Mouse (Mus musculus) adrenal gland (tissue): Measurements from ENCODE around the gene Itih5.

Experiments used
- intact Hi-C: fragments of 180-260 bp; cut with DNase I; formaldehyde crosslinking; loops from one replicate; pipeline ENCODE4 v1.15.1; 2025

Gene Itih5

DNA sequence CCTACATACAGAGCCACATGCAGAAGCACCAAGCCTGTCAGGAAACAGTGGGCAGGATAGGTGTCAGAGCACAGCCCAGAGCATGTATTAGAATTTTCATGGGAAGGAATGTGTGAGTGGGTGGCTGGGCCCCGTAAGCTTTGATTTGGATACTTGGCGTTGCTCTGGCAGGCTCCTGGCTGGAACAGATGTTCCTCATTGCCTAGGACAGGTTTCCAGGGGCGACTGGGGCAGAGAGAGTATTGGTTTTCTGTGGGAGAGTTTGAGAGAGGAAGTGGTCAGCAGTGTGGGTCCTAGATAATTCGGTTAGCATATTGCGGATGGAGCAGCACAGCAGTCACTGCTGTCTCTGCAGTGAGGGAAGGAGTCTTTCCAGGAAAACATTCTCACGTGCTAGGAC lies 13.3 kb downstream of the Itih5 start:
- intact Hi-C loops, result no loop called here

DNA sequence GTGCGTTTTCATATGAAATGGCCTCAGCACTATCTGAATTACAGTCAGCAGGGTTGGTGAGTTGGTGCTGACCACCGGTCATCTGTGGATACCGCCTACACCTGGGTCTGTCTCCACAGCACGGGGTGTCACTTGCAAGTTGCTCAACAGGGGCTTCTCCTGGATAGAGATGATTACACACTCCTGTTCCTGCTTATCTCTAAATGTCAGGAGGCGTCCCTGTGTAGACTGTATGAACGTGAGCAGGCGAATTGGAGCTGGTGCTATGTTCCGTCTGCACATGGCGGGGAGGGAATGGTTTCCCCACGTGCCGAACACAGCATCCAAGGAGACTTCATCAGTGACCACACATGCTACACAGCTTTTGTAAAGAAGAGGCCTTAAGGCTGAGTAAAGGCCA lies 13.9 kb downstream of the Itih5 start:
- intact Hi-C loops, result no loop called here

DNA sequence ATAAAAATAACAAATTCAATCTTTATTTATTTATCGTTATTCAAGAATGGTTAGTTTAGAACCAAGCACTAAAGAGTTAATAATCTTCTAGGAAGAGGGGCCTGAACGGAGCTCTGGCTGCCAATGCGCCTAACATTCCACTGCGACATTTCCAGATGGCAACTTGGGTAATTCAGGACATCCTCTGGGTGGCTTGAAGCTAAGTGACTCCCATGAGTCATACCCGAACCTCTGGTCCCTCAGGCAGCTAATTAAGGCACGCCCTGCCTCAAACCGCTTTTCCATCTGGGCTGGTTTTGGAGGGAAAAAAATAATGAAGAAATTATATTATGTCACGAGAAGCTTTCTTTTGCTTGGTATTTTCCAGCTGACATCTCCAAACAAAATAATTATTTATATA lies 14.6 kb downstream of the Itih5 start:
- intact Hi-C loops, result no loop called here

DNA sequence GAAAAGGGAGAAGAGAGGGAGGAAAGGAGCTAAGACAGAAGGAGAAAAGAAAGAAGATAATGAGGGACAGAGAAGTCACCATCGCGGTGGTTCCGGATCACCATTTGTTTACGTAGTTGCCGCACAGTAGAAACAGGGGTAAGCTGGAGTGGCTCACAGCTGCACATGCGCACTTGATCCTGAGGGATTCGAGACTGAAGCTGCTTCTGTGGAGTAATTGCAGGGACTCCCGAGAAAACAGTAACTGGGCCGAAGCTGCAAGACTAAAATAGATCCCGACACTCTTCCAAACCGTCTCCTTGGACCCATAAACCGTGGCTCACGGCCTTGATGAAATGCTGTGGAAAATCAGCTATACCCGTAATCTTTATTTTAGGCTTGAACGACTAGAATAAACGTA lies 16.6 kb downstream of the Itih5 start:
- intact Hi-C loops, result no loop called here

DNA sequence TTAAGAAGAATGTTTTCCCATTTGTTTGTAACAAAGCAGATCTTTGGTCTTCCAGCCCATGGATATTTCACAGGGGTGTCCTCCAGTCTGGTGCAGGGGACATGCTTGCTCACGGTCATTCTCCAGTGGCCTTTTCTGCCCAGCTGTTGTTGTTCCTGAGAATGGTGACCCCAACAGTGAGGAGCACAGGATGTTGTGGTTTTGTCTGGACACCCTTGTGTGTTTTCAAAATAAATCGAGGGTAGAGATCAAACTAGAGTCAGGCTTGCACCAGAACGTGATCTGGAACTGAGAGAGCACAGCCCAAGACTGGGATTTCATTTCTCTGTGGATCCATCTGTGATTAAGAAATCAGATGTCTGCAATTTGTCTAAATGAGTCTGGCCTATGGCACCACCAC lies 40.2 kb downstream of the Itih5 start:
- intact Hi-C loops, result no loop called here

DNA sequence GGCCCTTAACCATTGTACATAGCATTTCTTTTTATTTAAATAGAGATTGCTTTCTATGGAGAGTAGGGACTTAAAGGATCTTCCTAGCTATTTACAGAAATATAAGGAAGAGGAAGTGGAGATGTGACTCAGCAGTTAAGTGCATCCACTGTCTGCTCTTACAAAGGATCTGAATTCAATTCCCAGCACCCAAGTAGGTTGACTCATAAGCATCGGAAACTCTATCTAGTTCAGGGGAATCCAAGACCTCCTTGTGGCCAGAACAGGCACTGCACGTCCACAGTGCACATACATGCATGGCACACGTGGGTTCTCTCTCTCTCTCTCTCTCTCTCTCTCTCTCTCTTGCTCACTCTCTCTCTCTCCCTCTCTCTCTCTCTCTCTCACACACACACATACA lies 41.8 kb downstream of the Itih5 start:
- intact Hi-C loops, result no loop called here

DNA sequence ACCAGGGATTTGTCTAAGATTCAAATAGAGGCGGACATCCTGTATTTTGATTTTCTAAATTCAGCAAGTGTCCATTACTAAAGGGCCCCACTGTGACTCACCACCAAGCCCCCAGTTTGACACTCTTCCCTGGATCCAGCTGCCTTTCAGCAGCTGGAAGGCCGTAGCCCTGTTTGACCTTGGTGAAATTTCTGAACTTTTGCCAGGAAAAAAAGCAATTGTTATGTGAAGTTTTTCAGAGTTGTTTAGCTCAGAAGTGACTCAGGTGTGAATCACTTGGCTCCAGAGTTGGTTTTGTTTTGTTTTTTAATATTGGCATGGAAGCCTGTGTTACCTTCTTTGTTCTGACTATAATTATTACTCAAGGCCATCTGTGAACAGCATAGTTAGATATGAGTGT lies 46.0 kb downstream of the Itih5 start:
- intact Hi-C loops, result no loop called here

DNA sequence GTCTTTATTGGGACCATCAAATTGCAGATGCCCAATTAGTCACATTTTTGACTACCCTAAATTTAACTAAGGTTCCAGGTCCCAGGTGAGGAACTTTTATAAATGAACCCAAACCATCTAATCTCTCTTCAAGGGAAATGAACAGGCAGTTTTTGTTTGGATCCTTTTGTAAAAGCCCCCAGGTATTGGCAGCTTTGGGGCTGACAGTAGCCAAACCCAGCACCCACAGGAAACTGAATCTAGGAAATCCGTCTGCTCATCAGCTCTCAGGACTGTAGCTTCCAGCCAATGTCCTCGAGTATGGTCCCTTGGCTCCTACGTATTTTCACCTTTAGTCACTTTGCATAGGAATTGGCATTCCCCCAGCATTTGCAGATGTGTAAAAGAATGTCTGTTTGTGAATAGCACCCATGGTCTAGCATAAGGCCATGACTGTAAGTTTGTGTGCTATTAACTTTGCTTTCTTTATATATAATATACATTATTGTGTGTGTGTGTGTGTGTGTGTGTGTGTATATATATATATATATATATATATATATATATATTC lies 47.4 kb downstream of the Itih5 start:
- intact Hi-C loops, result no loop called here

DNA sequence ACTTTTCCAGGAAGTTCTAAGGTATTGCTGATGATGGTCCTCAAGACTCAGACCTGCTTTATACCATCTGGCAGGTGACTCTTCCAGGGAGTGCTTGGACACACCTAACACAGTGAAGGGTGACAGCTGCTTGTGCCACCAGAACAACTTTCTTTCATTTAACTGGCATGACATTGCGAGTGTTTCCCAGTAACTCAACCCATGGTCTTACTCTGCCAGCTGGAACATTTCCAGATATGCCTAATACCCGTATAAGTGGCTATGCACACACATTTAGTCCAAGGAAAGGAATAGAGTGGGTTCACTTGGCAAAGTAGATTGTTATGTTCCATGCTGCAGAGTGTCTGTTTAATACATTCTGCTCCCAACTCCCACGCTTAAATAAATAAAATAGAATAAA lies 50.9 kb downstream of the Itih5 start:
- intact Hi-C loops, result no loop called here

DNA sequence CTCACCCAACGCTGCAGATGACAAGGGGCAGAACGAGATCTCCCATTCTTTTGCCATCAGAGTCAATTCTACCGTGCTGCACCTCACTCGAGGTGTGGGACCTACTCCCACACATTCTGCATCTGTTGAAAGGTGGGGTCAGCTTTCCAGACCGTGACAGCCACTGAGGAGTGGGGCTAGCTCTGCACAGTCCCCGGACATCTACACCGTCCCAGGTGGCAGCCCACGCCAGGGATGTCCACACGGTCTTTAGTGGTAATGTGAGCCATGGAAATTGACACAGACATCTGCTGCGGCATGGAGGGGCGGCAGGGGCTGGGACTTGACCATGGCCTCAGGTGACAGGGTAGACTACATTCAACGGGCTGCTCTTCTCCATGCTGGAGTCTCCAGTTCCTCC lies 60.1 kb downstream of the Itih5 start:
- intact Hi-C loops, result no loop called here

DNA sequence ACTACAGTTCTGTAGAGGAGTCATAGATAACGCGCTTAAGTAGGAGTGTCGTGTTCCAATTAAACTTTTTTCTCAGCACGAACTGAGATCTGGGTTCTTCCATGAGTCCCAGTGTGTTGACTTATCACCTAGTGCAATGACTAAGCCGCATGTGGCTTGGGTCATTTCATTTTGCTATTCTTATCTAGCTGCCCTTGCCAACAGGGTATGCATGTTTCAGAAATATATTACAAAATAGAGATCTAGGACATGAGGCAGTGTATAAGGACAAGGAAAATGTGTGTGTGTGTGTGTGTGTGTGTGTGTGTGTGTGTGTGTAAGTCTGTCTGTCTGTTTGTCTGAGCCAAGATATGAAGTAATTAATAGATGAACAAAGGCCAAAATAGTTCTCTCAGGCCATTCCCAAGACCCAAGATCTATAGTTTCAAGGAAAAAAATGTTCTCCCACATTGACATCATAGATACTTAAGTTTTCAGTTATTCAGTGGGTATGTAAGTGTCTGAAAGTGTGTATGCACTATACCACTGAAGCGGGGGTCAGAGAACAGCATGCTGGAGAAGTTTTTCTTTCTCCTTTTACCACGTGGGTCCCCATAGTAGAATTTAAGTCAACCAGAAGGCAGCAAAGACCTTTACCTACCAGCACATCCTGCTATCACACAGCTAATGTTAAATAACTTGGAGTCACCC lies 62.6 kb downstream of the Itih5 start:
- intact Hi-C loops, result no loop called here

DNA sequence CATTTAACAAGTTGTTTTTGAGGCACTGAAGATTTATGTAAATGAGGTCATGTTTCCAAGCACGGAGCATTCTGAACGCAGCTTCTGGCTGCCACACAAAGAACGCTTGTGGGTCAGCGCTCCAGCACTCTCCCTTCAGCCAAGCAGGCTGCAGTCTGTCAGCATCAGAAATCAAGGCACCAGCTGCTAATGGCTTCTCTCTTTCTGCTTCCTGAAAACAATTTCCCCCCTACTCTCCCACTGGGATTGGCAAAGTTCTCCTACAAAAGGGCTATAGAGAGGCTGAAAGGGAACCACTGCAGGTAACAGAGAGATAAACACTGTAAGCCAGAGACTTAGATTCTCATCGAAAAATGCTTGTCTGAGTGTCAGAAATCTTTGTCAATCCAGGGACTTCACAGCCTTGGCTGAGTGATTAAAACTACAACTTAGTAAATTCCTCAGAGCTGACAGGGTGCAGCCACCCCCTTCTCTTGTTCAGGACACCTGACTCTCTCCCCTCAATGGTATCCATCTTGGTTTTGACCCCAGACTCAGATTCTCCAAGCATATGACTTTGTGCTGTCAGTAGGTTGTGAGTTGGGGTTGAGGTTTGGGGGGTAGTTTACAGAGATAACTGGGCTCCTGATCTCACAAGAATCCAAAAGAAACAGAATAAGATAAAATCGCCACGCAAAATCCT lies 63.3 kb downstream of the Itih5 start:
- intact Hi-C loops, result no loop called here

DNA sequence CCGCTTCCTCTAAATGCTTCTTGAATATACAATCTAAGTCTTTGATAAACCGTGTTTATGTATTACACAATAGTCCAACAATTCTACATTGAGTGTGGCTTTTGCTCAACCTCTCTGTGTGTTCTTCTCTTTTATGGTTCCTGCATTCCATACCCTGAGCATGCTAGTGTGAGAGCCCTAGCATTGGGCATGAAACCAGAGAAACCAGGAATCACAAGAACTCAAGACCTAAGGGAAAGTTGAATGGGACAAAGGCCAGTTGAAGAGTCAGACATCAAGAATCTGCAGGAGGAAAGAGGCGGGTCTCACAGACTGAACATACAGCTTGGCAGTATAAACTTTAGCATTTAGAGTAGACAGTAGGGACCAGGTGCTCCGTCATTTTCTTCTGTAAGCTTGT lies 68.5 kb downstream of the Itih5 start:
- intact Hi-C loops, result no loop called here

DNA sequence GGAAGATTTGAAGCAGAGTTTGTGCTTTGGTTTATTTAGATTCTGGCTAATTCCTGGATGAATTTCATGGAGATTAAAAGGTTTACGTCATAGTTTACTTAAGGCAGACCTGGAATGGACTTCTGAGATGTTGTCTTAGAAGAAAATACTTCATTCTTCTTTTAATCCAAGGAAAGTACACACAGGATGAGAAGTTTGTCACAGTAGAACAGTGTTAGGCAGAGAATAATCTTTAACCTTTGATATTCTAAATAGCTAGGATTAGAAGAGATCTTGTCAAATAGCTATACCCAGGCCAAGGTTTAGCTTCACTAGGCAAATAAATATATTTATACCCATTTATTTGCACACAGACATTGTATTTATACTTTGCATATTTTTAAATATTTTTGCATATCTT lies 73.5 kb downstream of the Itih5 start:
- intact Hi-C loops, result no loop called here

DNA sequence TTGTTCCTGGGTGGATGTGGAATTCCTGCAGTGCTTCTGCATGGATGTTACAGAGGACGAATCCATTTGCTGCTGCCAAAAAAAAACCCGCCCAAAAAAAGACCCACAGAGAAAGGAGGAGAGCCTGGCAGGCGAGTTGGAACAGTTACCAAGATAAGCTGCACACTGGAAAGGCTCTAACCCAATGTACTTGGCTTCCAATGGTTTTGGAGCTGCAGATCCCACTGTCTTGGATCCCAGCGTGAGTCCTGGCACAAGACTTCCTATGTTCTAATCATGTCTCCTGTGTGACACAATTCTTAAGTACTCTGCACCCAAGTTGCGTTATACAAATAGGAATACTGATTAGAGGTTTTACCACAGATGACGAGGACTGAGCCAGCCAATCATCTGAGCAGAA lies 78.6 kb downstream of the Itih5 start:
- intact Hi-C loops, result no loop called here

DNA sequence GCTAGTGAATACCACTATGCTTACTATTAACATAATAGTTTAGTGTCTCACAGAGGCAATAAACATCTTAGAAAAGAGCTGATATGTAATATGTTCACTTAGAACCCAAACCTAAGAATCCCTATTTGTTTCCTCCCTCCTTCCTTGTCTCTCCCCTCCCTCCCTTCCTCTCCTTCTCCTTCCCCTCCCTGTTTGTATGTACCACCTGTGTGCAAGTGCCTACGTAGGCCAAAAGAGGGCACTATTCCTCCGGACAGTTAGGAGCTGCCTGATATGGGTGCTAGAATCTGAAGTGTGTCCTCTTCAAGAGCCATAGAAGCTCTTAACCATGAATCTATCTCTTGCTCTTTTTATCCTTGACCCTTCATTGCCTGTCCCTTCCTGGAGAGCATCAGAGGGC lies 83.2 kb downstream of the Itih5 start:
- intact Hi-C loops, result no loop called here

DNA sequence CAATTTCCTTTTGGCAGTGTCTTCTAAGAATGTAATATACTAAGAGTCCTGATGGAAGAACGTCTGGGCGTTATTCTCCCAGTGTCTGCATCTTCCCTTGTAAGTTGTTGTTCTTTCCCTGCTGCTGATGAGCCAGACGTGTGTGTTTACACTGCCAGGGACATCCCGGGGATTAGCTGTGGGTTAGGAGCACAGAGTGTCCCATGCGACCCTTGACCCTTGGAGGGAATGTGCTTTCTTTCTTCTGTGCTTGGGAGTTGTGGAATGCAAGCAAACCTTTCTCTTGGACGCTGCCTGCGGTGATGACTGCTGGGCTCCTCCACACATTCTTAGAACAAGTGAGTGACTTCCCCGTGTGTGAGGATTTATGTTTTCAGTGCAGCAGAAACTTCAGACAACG lies 89.6 kb downstream of the Itih5 start:
- intact Hi-C loops, result no loop called here

DNA sequence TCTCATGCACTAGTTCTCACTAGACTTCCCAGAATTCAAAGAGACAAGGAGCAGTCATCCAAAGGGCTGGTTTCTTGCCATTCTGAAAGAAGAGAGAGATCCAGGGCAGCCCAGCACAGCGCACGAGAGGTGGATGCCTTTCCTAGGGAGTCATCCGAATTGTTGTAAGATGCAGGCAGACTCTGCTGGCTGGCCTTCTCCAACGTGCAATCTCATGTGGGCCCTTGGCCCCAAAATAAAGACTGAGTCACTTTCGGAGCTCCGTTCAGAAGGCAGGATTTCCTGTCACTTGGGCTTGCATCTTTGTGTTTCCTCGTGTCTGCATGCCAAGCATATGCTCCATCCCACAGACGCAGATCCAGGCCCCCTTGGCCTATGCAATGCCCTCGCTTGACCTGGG lies 97.1 kb downstream of the Itih5 start:
- intact Hi-C loops, result no loop called here

DNA sequence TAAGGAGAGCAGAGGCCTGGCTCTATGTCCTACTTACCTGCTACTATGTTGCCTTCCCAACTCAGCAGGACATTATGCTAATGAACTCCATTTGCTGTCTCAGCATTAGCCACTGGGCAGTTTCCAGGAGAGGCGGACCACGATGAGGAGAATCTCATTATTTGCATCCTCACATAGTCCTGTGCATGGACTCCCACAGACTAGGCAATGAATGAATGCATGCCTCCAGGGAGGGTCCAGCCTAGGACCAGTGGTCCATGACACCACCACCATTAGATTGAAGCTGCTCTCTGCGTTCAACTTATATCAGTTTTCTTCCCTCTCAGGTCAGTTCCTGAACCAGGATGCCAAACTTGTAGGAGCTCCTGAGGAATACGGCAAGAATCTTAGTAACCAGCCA lies 97.6 kb downstream of the Itih5 start:
- intact Hi-C loops, result no loop called here

DNA sequence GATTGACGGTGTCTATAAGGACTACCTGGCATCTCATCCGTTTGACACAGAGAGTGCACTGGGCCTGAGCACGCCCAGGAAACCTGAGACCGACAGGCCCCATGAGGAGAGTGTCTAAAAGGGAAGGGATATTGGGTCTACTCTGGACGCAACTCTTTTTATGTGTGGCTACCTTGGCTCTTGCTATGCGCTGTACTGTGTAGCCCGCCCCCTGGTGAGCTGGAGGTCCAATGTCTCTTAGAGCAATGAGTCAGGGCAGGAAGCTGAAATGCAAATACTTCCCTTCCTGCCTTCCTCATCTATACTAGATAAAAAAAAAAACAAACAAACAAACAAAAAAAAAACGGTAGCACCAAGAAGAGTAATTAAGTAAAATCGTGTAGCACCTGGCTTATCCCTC lies 98.1 kb downstream of the Itih5 start:
- intact Hi-C loops, result no loop called here

DNA sequence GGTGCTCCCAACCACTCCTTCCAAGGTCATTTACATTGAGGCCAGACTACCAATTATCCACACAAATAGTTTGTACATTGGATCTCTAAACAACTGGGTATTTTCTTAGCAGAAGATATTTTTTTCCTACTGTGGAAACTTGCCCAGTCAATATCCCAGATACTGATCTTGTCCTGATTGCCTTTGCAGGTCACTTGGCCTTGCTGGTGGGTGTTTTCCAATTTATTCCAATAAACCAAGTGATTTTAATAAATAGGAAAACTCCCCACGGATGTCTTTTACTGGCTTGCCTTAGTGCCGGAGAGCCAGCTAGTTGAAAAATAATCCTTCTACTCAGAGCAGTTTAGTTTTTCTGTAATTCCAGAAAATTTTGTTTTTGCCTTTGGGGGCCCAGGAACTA lies 98.6 kb downstream of the Itih5 start:
- intact Hi-C loops, result no loop called here

DNA sequence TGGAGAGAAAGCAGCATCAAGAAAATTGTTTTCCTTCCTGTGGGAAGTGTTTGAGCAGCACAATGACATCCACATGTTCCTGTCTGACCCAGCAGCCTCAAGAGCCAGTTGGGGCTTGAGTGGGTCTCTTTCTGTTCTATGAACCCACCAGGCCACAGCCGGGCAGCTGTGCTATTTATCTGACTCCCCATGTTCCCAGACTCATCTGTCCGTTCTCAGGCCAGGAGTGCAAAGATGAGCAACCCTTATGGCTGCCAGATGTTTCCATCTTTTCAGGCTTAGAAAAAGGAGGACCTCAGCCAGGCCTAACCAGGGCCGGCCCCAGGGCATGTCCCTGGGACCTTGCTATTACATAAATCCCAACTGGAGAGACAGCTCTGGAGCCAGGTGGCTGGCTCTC lies 100.0 kb downstream of the Itih5 start:
- intact Hi-C loops, result no loop called here

DNA sequence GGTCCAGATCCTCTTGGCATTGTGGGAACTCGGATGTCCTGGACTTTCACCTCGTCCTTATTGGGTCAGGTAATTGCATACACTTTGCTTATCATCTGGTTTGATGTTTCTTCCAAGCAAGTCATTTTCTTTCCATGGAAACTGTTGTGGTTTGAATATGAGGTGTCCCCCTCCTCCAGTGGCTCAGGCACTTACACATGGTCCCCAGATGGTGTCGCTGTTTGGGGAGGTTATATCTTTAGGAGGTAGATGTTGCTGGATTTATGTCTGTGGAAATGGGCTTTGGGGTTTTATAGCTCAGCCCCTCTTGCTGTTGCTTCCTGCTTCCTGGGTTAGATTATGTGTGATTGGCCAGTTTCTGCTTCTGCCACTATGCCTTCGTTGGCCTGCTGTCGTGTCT lies 103.6 kb downstream of the Itih5 start:
- intact Hi-C loops, result no loop called here
